Mouse (Mus musculus): ENCODE data around the gene Inafm1.

DNA sequence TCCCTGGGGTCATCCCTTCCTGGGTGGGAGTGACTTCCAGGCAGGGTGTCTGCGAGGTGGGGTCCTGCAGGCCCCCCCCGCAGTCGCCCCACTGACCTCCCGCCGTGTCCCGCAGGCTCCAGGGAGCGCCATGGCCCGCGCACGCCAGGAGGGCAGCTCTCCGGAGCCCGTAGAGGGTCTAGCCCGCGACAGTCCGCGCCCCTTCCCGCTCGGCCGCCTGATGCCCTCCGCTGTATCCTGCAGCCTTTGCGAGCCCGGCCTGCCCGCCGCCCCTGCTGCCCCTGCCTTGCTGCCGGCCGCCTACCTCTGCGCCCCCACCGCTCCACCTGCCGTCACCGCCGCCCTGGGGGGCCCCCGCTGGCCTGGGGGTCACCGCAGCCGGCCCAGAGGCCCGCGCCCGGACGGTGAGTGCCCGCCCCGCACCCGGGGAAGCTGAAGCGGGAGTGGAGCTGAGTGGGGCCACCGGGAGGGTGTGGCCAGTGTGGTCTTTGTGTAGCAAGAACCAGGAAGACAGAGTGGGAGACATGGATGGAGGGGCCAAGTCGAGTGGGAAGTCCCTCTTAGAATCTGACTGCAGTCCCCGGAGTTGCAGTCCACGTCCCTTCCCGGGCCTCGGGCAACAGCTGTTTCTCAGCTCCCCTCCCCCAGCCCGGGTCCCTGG lies 38.7 kb upstream of the Inafm1 start:
- TF ChIP-seq CTCF (IDR thresholded peaks at IDR 0.05) (no peak), EP300 (IDR thresholded peaks at IDR 0.05) (no peak)
